Mouse (Mus musculus): Measurements from ENCODE around the gene Zfp949.
A peak's percentile ranks its signal among the peaks of the same experiment; 100 is the strongest.
"Not testable (repeated sequence)": the region's sequence is repeated elsewhere in the genome, so short reads cannot be mapped to it uniquely, and the experiment has no call there.

Gene Zfp949

DNA sequence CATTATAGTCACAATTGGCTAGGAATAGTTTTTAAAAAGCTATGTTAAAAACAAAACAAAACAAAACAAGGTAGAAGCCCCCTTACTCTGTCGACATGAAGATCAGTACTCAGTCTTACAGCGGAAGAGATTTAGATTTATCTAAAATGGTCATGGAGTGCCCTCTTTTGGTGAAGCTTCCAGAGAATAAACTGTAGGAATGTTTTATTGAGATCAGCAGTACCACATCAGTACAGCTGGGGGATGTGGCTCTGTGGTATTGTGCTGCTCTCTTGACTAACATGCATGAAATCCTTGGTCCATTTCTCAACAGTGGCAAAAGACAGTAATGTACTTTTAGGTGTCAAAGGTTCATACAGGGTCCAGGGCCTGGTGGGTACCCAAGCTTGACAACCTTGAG lies 5.0 kb upstream of the Zfp949 start:
- DNase-seq (ENCODE audit: low read depth), result peak; percentile 32

DNA sequence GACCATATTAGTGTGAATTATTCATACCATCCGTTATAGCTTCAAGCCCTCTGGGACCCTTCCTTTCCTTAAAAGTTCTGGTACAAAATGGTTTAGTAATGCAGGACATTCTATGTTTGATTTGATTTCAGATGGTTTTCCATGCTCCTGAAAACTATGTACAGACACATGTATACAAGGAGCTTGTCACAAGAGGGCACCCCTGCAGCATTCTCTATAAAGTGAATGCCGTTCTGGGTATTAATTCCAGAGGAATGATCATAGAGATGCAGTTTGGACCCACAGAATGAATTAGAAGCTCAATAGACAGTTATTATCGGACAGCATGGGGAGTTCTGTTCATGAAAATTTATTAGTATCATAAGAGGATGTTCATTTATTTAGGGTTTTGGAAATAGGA lies 2.3 kb upstream of the Zfp949 start:
- no peak for DNase-seq (ENCODE audit: low read depth)

GRCm38 (mm10) chr9:88546166-88546565 lies 1.7 kb upstream of the Zfp949 start:
- peak; percentile 85 for DNase-seq (ENCODE audit: low read depth)

DNA sequence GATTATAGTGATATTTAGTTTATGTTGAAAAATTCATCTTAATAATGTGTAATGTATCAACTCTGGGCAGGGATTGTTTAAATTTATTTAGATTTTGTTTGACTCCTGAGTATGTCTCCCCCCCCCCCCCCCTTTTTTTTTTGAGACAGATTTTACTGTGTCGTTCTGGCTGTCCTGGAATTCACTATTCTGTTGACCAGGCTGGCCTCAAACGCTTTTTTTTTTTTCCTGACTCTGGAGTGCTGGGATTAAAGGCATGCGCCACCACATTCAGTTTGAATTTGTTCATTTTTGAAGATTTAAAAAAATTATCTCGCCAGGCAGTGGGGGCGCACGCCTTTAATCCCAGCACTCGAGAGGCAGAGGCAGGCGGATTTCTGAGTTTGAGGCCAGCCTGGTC lies 1.2 kb upstream of the Zfp949 start:
- DNase-seq (ENCODE audit: low read depth), result no peak

GRCm38 (mm10) chr9:88547270-88547669 lies 550 bp upstream of the Zfp949 start:
- DNase-seq (ENCODE audit: low read depth), result peak; percentile 76

DNA sequence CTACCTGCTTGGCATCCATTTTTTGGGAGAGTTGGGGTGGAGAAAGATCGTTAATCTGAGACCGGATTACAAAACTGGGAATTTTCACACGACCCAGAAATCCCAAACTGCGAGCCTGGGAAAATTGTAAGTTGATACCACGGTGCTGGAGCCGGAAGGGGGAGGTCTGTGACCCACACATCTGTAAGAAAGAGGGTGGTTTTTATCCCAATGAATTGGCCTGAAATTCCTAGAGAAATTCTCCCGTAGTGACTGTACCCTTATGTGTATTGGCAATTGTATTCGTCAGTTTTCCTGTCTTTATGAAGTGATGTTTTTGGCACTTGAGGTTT lies 760 bp downstream of the Zfp949 start:
- DNase-seq (ENCODE audit: low read depth), result no peak

- no peak for DNase-seq (ENCODE audit: low read depth)
Observed at GRCm38 (mm10) chr9:88553071-88553470, 5.3 kb downstream of the Zfp949 start.

DNA sequence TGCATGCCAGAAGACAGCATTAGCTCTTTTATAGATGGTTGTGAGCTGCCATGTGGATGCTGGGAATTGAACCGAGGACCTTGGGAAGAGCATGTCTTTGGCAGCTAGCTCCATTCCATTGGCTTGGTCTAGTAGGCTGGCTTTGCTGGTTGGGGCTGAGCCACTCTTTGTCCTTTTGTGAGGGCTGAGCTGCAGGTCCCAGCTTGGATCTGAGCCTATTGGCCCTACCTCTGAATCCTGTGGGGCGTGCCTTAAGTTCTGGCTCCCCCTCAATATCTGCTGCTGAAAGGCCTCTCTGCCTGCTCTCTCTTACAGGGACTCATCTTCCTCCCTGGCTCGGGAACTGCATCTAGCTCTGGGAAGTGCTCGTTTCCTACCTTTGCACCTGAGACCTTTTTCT lies 10.3 kb downstream of the Zfp949 start:
- DNase-seq (ENCODE audit: low read depth), result no peak

DNA sequence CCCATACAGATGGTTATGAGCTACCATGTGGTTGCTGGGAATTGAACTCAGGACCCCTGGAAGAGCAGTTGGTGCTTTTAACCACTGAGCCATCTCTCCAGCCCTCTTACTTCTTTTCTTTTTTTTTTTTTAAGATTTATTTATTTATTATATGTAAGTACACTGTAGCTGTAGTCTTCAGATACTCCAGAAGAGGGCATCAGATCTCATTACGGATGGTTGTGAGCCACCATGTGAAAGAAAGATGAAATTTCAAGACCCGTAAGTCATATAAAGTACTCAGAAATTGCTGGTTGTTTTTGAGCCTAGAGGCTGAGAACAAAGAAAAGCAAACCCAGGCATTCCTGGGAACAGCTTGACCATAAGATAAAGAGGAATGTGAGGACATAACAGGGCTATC lies 13.7 kb downstream of the Zfp949 start:
- not testable (repeated sequence) for DNase-seq (ENCODE audit: low read depth)

GRCm38 (mm10) chr9:88570471-88570870 lies 22.7 kb downstream of the Zfp949 start:
- not testable (repeated sequence) for DNase-seq (ENCODE audit: low read depth)

DNA sequence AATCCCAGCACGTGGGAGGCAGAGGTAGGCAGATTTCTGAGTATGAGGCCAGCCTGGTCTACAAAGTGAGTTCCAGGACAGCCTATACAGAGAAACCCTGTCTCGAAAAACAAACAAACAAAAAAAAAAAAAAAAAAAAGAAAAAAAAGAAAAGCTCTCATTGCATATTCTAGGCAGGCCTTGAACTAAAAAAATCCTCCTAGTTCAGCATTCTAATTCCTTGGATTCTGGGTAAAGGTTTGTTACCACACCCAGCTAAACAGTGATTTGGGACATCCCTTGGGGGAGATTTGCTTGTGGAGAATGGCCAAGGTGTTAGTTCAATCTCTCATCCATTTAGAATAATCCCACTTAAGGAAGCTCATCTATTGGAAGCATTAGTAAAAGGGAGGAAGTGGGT lies 32.8 kb downstream of the Zfp949 start, which contains the start of gene Trim43a:
Trim43a (plus strand) TSS at position 301 of the 400 bp plus-strand sequence.
- not testable (repeated sequence) for DNase-seq (ENCODE audit: low read depth)

- not testable (repeated sequence) for DNase-seq (ENCODE audit: low read depth)
Observed at GRCm38 (mm10) chr9:88593708-88594107, 45.9 kb downstream of the Zfp949 start.

DNA sequence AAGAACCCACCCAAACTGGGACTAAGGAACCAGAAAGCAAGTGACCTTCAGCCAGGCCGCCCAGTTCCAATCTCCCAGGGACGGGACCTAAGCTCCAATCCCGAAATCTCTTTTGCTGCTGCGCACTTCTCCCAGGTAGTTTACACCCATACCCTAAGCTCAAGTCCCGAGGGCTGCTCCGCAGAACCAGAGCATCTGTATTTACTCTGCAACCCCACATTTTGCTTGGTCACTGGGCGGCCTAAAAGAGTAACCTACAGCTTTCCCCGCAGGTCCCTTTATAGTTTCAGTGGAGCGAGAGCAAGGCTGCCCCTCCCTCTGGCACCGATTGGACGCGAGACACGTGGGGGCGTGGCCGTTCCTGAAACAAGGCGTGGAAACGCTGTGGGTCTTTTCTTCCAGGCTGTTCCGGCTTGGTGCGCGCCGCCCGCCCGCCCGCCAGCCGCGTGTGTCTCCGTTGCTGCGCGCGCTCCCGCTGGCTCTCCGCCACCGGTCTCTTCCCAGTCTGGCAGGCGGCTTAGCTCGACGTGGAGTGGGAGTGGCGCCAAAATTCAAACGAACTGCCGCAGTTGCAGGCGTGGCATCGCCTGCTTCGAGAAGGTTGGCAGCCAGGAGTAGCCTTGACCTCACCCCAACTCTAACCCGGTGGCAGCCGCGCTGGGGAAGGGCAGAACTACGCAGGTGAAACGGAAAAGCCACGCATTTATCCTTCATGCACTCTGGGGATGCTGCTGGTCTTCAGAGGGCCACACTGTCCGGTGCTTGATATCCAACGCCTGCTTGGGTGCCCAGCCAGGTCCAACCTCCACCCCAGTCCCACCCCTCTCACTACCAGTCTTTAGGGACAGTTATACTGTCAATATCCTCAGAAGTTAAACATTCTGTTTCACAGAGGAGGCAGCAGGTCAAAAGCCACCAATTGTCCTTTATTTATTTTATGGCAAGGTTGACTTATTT lies 51.7 kb downstream of the Zfp949 start:
- peak; percentile 81 for DNase-seq (ENCODE audit: low read depth)
